Mouse (Mus musculus) T-cell, adult 66 days (primary cell): Measurements from ENCODE around the gene Gm21988. TPM values are rescaled to one million over a fixed set of nuclear protein-coding genes. Genes with fewer than 3 reads are reported as not detected.

ENCODE experiments used
- total RNA-seq, 2 experiments: library from RNA; stranded (reverse); gene quantifications; 3 replicates in 1 of 2; 4 replicates in 1 of 2; pipeline ENCODE4 v1.2.4; 2023

Gene Gm21988
- total RNA-seq = 1 to 10 TPM; 3.9 to 5.7 TPM

DNA sequence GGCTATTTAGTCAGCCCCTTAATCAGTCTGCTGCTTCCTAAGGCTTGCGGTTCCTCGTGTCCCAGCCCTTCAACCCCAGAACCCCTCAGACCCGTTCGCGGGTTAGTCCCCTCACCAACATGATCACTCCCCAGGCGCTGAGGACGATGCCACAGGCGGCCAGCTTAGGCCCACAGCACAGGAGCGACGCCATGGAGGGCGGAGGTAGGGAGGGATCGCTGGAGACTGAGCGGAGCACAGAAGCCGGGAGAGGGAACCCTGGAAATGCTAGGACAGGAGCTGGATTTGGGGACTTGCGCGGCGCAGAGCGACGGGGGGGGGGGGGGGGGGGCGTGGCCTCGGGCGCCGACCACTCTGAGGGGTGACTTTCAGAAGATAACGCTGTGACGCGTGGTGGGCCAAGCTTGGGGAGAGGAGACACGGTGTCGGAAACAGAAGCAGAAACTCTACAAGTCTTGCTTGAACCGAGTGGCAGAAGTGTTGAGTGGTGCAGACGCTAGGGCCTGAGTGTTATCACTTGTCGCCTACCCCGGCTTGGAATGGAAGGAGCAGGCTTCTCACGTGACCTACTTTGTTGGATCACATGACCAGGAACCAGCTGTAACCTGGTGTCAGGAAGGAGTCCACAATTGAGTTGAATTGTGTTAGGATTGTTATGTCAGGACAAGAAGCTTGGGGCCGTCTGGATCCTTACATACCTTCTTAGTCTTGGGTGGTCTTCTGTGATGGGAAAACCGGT is at the start of gene Gm21988, which contains the start of gene Rnasek:
Gm21988 (minus strand) TSS at position 290 of the 739 bp plus-strand sequence.
Rnasek (minus strand) TSS at position 302 of the 739 bp plus-strand sequence.

DNA sequence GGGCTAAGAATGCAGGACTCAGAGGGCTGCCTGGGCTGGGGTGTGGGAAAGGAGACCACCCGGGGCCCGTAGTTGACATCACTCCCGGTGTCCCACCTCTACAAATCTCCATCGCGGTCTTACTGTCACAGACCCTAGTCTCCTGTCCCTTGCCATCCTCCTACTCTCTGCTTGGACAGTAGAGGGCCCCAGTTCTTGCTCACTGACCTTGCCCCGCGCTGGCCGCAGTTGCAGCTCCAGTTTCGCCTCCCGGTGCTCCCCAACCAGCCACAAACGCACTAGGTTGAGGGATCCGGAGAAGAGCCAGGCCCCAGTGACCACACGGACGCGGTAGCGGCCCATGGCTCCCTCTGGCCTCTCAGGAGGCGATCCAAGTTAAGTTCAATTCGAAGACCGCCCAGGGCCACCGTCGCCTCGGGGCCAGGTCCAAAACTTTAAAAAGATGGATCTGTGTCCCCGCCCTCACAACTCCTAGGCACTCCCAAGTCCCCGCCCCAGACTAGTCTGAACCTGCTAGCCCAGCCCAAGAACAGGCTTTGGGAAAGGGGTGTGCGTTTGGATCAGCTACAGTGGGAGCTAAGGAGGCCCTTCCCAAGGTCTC is 15.4 kb upstream of the Gm21988 start, which contains the start of gene Alox12:
Alox12 (minus strand) TSS at position 423 of the 601 bp plus-strand sequence.

DNA sequence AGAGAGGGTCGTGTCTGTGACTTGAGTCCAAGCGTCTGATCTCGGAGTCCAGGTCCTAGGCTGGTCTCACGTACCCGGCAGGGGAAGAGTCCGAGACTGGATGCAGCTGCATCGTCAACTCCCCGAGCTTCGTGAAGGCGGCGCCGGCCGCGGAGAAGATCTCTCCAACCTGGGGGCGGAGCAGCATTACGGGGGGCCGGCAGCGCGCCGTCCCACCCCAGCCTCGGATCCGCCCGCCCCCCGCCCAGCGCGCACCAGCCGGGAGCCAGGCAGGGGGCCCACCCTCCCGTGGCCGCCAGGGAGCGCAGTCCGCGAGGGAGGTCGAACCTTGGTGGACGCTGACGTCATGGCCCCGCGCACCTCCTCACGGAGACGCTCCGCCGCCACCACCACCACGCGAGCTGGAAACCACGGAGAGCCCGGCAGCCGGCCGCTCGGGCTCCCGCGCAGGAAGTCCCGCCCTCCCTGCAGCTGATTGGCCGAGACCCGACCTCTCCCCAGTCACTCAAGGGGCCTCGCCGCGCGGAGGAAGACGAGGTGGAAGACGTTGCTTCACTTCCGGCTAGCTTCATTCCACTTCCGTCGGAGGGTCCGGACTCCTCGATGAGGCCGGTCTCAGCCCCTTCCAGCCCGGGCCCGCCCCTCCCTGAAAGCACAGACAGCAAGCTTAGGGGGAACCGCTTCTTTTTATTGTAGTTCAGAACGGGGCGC is 2.0 kb downstream of the Gm21988 start, which contains the start of gene 0610010K14Rik:
0610010K14Rik (minus strand) TSS at position 458 of the 711 bp plus-strand sequence.

DNA sequence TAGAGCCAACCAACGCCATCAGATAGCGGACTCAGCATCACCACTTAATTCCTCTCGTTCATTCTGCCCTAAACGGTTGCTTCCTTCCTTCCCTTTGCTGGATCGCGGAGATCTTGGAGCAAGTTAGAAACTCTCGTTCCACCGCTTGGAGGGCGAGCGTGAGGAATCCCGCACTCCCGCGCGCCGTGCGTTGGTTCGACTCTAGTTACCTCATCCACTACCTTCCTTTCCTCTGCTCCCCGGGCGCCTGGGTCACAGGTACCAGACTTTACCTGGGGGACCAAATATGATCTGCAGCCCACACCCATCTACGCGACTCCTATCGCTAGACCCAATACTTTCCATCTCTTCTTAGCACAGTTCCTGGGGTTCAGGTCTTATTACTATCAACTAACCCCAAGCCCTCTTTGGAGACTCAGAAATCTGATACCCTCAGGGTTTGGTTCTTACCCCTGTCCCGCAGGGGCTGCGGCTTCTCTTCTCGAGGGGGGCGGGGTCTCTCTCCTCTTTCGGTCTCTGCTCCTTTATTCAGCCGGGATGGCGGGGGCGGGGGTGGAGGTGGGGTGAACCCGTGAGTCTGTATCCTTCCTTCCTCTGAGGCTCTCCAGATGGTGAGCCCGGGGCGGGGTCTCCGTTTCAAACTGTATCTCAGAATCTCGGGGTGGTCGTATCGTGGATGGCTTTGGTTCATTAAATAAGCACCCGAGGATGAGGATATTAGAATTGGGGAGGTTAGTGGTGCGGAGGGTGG is 10.2 kb downstream of the Gm21988 start, which contains the start of gene Bcl6b:
Bcl6b (minus strand) TSS at position 539 of the 751 bp plus-strand sequence.

DNA sequence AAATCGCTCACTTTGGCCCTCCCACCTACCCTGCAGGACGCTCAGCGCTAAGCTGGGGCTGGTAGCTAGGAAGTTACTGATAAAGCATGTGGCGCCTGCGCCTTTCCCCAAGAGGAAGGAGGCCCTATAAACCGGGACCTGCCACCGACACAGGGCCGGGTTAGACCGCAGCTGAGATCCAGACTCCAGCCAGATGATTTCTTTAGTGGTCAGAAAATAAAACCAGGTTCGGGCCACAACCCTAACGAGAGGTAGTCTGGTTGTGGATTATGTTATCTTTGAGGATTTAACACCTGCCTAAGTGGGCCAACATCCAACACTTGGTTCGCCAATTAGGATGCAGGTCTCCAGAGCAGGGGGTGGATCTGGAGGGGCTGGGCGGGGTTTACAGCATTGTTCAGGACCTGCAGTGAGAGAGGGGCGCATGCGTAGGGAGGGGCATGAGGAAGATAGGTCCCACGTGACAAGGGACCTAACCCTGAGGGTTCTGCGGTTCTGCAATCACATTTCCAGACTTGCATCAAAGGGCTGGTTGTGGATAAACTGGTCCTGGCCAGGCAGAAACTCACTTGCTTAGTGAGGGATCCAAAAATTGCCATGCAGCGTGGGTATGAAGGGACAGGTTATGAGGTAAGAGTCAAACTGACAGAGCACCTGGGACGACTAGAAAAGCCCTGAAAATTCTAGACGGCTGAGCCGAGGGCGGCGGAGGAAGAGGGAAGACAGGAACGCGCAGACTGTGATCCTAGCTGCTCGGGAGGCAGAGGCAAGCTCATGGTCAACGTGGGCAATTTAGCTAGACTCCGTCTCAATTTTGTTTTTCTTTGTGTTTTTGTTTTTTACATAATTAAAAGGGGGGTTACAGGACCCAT is 18.7 kb downstream of the Gm21988 start, which contains the start of gene Slc16a13:
Slc16a13 (minus strand) TSS at position 334 of the 872 bp plus-strand sequence.

DNA sequence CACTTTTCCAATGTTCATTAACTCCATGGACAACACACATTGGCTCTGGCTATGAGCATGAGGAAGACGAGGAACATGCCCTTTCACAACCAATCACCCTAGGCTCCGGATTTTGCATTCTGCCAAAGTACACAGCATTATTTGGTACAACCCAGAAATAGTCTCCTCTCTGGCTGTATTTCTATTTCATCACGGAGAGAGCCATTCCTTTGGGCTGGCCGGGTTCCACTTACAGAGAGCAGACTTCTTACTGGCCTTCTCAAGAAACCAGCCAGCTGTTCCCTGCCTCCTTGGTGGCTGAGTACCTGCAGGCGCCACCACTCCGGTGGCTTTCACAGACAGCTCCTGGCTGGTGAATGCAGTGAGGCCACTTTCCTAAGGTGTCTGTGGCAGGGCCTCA is 27.2 kb downstream of the Gm21988 start, which contains the start of gene Slc16a11:
Slc16a11 (plus strand) TSS at position 330 of the 400 bp plus-strand sequence.

Other genes starting within 250 kb of the Gm21988 start
- gene Gabarap, start 248.7 kb downstream of the Gm21988 start, total RNA-seq = 100 to 1,000 TPM; 182 to 187 TPM
- gene Phf23, start 244.1 kb downstream of the Gm21988 start, total RNA-seq = 10 to 100 TPM; 64.4 to 67.2 TPM
- 10 to 100 TPM; 40.8 to 42.1 TPM for gene Dvl2, start 239.2 kb downstream of the Gm21988 start, total RNA-seq
- gene Acadvl, start 224.4 kb downstream of the Gm21988 start, total RNA-seq = 10 to 100 TPM; 62.0 to 75.3 TPM
- gene Dlg4, start 222.9 kb downstream of the Gm21988 start, total RNA-seq = 10 to 100 TPM; 36.4 to 38.1 TPM
- not detected for gene Asgr1, start 185.7 kb downstream of the Gm21988 start, total RNA-seq
- gene Asgr2, start 147.2 kb downstream of the Gm21988 start, total RNA-seq = not detected
- gene Mgl2, start 109.5 kb downstream of the Gm21988 start, total RNA-seq = not detected
- gene Clec10a, start 83.6 kb downstream of the Gm21988 start, total RNA-seq = under 1 TPM in 1 of 2 experiments, not detected in 1; 0.99 TPM
- not detected for gene Slc16a11, start 27.1 kb downstream of the Gm21988 start, total RNA-seq
- 1 to 10 TPM; 2.6 to 3.1 TPM for gene Slc16a13, start 18.8 kb downstream of the Gm21988 start, total RNA-seq
- gene Bcl6b, start 10.0 kb downstream of the Gm21988 start, total RNA-seq = under 1 TPM in 1 of 2 experiments, not detected in 1; 0.15 TPM
- gene 0610010K14Rik, start 1.9 kb downstream of the Gm21988 start, total RNA-seq = 10 to 100 TPM; 67.4 to 73.0 TPM
- gene Rnasek, start within 50 bp of the Gm21988 start, total RNA-seq = 10 to 100 TPM; 70.1 TPM
- not detected for gene Alox12, start 15.5 kb upstream of the Gm21988 start, total RNA-seq
- gene Alox12e, start 82.8 kb upstream of the Gm21988 start, total RNA-seq = not detected
- gene Alox15, start 112.2 kb upstream of the Gm21988 start, total RNA-seq = not detected
- 10 to 100 TPM; 25.7 to 30.0 TPM for gene Pelp1, start 170.2 kb upstream of the Gm21988 start, total RNA-seq
- 100 to 1,000 TPM; 318 to 334 TPM for gene Arrb2, start 192.8 kb upstream of the Gm21988 start, total RNA-seq
- 10 to 100 TPM; 40.1 to 41.8 TPM for gene Med11, start 212.1 kb upstream of the Gm21988 start, total RNA-seq
- 1 to 10 TPM in 1 of 2 experiments, under 1 TPM in 1; 0.71 to 1.6 TPM for gene Zmynd15, start 219.6 kb upstream of the Gm21988 start, total RNA-seq
- gene Cxcl16, start 220.2 kb upstream of the Gm21988 start, total RNA-seq = under 1 TPM in 1 of 2 experiments, not detected in 1; 0.76 TPM